Mouse (Mus musculus) gastrocnemius, postnatal 4 days (tissue): ENCODE data around the gene Jak1. TPM values are rescaled to one million over a fixed set of nuclear protein-coding genes. Genes with fewer than 3 reads are reported as not detected.

Source experiments
- DNase-seq, 2 experiments: peaks; one replicate each; pipeline ENCODE4 v3.0.0; 2021 to 2022; ENCODE audit warnings: low spot score in 2 of 2, mixed read lengths in 2 of 2
- total RNA-seq, 2 experiments: library from RNA; stranded (reverse); gene quantifications; 2 replicates each; pipeline ENCODE4 v1.2.3; 2021

Jak1 gene
- total RNA-seq, 2 experiments from 2014 or later: 108 to 117 TPM

DNA sequence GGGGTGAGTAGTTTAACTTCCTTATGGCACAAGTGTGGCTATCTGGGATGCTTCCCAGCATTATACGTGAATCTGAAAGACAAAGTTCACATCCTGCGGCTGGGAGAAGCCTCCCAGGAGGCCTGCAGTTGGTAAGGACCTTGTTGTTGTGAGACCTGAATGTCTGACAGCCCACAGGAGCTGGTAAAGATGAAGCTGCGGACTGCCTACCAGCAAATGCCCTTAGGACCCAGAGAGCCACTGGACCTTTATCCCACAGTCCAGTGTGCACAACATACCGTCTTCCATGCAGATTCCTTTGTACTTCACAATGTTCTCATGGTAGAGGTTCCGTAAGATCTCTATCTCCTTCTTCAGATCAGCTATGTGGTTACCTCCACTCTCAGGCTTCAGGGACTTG lies 107.6 kb downstream of the Jak1 start:
- DNase-seq: no peak

DNA sequence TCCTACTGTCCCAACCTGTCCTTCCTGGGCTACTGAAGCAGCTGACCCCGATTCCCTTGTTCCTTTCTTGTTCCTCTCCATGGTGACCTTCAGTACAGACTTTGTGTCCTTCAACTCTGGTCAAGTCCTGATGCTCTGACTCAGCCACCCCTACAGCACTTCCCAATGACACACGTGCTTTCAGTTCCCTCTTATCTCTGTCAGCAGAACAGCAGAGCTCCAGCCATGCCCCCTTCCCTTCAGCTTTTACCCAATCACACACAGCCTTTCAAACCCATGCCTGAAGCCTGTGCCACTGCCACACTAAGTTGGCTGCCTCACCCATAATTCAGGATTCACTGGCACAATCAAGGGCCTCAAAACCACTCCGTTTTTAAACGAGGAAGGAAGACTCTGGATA lies 109.5 kb downstream of the Jak1 start:
- DNase-seq: no peak

DNA sequence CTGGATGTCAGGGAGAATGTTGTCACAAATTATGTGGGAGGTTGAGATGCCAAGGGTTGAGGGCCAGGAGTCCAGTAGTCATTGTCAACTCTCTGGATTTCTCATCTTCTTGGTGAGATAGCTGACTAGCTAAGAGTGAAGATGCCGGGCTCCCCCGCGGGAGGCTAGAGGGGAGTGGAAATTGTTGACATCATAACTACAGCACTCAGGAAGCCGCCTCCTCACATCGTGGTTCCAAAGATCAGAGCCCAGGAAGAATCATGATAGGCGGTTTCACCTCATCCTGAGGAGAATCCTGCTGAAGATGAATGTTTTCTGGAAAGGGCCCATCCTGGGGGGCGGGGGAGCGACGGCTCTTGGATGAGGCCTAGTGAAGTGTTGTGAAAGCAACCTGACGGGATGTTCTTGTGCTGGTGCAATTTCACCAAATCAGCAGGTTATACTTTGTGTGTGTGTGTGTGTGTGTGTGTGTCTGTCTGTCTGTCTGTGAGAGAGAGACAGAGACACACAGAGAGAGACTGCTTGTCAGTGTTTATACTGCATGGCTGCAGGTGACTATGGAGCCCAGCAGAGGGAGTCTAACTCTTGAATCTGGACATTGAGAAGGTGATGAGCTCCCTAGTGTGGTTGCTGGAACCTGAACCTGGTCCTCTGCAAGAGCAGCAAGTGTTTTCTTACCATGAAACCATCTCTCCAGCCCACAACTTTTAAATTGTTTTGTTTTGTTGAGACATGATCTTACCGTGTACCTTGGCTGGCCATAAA lies 118.0 kb downstream of the Jak1 start:
- DNase-seq: no peak

DNA sequence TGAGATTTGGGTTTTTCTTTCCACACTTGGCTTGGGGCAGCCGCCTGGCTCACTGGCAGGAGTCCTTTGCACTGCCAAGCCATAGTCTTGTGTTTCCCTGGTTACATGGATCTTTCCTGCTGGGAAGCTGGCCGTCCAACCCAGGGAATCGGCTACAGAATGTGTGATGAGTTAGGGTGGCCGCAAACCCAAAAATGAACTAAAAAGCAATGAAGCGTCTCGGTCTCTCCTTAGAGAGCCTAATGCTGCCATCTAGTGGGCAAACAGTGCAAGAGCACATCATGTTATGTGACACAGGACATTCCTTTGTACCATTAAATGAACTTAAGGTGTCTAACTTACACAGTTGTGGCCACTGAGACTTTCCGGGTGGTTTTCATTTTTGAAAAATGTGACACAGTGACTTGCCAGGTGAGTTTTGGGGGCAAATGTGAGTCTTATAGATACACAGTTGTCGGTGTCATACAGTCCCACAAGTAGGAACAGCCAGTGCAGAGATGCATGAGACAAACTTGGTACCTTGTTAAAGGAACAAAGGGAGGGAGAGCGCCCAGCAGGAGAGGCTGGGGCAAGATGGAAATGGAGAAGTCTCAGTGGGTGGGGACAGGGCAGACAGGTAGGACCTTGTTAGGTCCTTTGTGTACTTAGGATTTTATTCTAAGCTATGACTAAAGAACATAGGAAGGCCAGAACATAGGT lies 118.9 kb downstream of the Jak1 start:
- DNase-seq: peak; percentile 27 to 65

DNA sequence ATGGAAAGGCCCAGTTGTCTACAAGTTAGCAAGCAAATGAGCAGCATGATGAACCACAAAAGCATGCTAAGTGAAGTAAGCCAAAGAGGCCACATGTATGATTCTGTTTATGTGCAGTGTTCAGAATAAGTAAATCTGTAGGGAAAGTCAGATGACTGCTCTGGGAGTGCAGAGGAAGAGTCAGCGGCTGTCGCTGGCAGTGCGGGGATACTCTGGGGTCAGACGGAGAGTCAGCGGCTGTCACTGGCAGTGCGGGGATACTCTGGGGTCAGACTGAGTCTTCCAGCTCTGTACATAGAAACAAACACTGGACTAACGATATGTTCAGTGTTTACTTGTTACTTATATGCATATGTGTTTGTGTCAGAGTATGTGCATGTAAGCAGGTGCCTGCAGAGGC lies 120.3 kb downstream of the Jak1 start:
- DNase-seq: no peak

DNA sequence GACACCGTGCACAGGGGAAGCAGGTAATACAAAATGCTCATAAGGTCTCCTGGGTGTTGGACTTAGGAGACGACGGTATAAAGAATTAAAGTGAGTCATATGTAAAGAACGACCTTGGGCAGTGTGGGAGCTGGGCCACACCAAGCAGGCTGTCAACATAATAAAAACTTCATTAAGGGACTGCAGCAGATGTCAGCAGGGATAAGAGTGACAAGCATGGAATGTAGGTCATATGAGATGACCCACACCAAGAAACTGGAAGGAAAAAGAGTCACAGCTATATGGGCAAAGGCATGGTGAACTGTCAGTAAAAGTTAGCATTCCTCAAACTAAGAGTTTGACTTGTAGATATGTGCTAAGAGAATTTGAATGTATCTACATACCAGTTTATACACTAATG lies 120.7 kb downstream of the Jak1 start:
- DNase-seq: no peak

DNA sequence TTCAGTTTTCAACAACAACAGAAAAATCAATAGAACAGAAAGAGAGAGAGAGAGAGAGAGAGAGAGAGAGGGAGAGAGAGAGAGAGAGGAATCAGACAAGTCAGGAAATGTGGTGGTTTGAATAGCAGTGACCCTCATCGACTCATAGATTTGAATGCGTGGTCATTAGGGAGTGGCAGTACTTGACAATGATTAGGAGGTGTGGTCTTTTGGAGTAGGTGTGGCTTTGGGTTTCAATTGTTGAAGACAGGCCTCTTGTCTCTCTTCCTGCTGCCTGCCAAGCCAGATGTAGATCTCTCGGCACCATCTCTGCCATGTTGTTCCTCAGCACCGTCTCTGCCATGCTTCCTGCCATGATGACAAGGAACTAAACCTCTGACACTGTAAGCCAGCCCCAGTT lies 121.2 kb downstream of the Jak1 start:
- DNase-seq: no peak

DNA sequence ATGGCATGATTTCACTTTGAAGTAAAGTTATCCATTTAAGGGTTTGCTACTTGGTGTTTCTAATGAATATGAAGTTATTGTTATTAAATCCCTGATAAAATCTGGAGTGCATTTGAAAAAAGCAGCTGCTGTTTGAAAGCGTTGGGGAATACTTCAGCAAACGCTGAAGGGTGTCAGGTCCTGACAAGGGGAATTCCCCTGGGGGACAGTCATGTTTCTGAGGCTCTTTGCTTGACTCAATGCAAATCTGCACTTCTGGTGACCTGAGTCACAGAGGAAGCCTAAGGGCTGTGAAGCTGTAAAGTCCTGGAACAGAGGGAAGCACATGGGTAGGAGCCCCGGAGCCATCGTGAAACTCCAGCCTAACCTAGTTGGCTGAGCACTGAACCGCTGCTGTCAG lies 123.3 kb downstream of the Jak1 start:
- no peak for DNase-seq

DNA sequence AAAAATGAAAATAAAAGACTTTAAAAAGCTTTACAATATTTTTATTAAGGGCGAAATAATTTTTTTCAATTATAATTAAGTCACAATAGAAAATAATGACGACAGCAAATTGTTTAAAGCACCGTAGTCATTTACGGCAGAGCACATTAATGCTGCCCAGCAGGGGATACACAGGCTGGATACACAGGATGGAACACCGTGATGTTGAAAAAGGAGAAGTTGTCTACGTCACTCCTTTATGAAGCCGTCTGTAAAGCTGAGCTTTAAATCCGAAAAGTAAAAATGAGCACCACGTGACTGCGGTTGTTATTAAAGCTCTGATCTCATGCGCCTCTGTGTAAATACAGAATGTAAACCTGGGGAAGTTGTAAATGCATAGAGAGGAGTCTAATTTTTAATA lies 127.1 kb downstream of the Jak1 start:
- DNase-seq: no peak

DNA sequence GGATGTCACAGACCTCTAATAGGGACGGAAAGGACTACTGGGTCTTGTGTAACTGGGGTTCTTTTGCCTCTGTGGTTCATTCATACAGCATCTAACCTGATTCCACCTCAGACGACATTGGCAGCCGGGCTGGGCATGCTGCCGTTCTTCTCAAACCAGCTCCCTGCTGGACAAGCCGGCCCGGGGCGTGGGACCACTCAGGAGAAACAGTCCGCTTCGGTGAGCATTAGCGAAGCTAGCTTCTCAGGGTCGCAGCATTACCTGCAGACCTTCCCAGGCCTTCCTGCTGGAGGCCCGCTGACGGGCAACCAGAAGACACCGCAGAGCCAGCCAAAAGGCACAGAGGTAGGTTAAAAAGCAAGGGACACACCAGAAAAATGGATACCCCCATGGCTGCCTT lies 129.2 kb downstream of the Jak1 start:
- DNase-seq: no peak

DNA sequence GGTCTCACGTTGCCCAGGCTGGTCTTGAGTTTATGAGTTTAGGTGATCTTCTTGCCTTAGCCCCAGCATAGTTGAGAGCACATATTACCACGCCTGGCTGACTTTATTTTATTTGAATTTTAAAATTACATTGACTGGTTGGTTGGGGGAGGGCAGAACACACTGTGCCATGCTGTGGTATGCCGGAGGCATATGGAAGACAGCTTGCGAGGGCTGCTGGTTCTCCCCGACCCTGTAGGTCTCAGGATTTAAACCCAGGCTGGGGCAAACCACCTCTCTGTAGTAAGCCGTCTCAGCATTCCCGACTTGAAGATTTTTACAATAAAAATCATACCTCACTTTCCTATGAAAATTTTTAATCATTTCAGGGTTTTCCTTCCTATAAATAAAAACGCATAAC lies 130.1 kb downstream of the Jak1 start:
- no peak for DNase-seq

DNA sequence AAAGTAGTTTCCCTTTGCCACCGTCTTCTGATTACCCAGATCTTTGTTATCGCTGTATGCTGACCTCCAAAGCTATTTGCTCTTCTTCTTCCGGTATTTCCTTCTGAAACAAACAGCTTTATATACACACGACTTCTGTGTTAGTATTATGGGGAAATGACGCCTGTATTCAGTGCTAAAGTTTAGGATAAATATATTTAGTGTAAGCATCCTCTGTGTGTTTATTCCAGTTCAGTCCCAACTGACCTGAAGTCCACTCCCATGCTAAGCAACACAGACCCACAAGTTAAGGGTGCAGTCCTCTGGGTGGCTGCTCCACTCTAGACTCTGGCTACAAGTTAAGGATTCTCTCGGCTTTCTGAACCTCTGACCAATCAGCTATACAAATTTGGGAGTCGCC lies 144.1 kb downstream of the Jak1 start:
- no peak for DNase-seq

DNA sequence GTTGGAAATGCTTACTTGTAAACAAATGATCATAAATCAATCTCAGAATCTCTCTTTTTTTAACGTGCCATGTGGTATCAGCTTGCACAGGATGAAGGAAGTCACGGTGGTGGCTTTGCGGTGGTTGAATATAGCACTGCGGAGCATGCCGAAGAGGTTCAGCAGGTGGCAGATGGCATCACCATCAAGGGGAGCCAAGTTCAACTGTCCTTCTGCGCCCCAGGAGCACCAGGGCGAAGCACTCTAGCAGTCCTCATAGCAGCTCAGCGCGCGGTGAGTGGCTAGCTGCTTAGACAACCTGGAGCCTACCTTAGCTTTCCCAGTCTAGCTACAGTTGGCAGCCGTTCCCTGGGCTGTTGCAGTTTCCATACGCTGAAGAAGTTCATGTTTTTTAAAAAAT lies 158.0 kb downstream of the Jak1 start:
- DNase-seq: no peak

Other genes starting within 250 kb of the Jak1 start
- not detected for gene Gm10577, start 244.6 kb downstream of the Jak1 start, total RNA-seq
- 10 to 100 TPM in 1 of 2 experiments, 1 to 10 TPM in 1; 9.7 to 10.7 TPM for gene Raver2, start 196.3 kb downstream of the Jak1 start, total RNA-seq
- gene Ak4, start 154.0 kb upstream of the Jak1 start, total RNA-seq: 10 to 100 TPM in 1 of 2 experiments, 1 to 10 TPM in 1; 6.2 to 10.1 TPM
- gene Dnajc6, start 231.4 kb upstream of the Jak1 start, total RNA-seq: 1 to 10 TPM in 1 of 2 experiments, under 1 TPM in 1; 0.81 to 1.1 TPM